Mouse (Mus musculus): ENCODE measurements around the gene Col9a2. TPM values are rescaled to one million over a fixed set of nuclear protein-coding genes. Genes with fewer than 3 reads are reported as not detected.
A peak's percentile ranks its signal among the peaks of the same experiment; 100 is the strongest.

Col9a2 gene
- polyA plus RNA-seq, 1 experiment from 2014 or later: 6.0 TPM

DNA sequence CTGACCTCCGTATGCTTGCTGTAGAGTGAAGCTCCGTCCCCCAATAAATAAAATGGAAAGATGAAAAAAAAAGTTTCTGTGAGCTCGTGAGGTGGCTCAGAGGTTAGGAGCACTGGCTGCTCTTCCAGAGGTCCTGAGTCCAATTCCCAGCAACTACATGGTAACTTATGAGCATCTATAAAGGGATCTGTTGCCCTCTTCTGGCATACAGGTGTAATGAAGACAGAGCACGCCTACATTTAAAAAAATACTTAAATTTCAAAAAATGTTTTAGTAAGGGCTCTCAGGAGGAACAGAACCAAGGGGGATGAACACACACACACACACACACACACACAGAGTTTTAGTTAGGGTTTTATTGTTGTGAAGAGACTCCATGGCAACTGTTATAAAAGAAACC, 7.7 kb upstream of the Col9a2 start:
- Histone ChIP-seq H3K4me3 (ENCODE audit: low read length) (no peak overlapping the region), H3K27me3 (ENCODE audit: control insufficient read depth, insufficient read depth, low read length) (no peaks in the 10 kb centered on the region), H3K4me2 (ENCODE audit: low read depth, low read length) (no peak overlapping the region), H3K36me3 (ENCODE audit: control insufficient read depth, insufficient read depth) (no peaks in the 10 kb centered on the region), H3K4me1 (ENCODE audit: control insufficient read depth, insufficient read depth, low read length) (no peaks in the 10 kb centered on the region), H3K9me3 (replicated peaks; ENCODE audit: control insufficient read depth, low read length) (no peaks in the 10 kb centered on the region), H3K27ac (ENCODE audit: low read length) (no peak overlapping the region), H3K9ac (ENCODE audit: low read length) (no peak overlapping the region)
- ATAC-seq (replicated peaks; ENCODE audit: extremely low read depth, insufficient read depth, low FRiP score): no peak
- WGBS: 54% methylated on average over 4 of the region's 4 CpGs

DNA sequence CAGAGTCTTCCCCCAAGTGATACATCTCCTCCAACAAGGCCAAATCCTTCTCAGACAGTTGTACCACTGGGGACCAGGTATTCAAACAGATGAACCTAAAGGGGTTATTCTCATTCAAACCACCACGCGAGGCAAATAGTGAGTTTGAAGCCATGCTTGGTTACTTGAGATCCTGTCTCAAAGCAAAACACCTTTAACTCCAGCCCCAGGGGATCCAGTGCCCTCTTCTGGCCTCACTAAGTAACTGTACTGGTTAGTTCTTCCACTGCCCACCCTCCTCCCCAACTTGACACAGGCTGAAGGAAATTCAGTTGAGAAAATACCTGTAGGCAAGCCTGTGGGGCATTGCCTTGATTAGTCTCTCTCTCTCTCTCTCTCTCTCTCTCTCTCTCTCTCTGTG, 6.2 kb upstream of the Col9a2 start:
- no peak for ATAC-seq (replicated peaks; ENCODE audit: extremely low read depth, insufficient read depth, low FRiP score)
- H3K9ac ChIP-seq (ENCODE audit: low read length): no peak overlapping the region
- no peaks in the 10 kb centered on the region for H3K4me1 ChIP-seq (ENCODE audit: control insufficient read depth, insufficient read depth, low read length)
- no peak overlapping the region for H3K27ac ChIP-seq (ENCODE audit: low read length)
- 78% methylated on average over 2 of the region's 2 CpGs for WGBS
- H3K9me3 ChIP-seq (replicated peaks; ENCODE audit: control insufficient read depth, low read length): no peaks in the 10 kb centered on the region
- H3K36me3 ChIP-seq (ENCODE audit: control insufficient read depth, insufficient read depth): no peaks in the 10 kb centered on the region
- no peak overlapping the region for H3K4me3 ChIP-seq (ENCODE audit: low read length)
- no peak overlapping the region for H3K4me2 ChIP-seq (ENCODE audit: low read depth, low read length)
- H3K27me3 ChIP-seq (ENCODE audit: control insufficient read depth, insufficient read depth, low read length): peaks cover under 1% of the 10 kb centered on the region; the same call in 1 of the 2 replicates

DNA sequence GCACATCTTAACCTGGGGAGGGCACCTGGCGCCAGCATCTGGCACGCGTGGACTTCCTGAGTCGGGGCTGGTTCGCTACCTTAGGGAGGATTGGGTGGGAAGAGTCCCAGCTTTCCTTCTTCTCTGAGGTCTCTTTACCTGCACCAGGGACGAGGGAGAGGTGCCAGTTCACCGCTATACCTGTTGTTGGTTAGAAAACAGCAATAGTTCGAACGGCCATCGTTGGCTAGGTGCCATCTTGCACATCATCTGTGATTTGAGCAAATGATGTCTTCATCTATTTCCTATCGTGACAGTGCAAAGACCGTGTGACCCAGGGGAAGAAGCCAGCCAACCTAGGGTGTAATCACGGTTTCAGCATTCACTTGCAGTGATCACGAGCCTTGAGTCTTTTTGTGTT, 1.1 kb downstream of the Col9a2 start:
- H3K9ac ChIP-seq (ENCODE audit: low read length): no peak overlapping the region; the same call in 1 of the 2 replicates
- no peaks in the 10 kb centered on the region for H3K9me3 ChIP-seq (replicated peaks; ENCODE audit: control insufficient read depth, low read length)
- ATAC-seq (replicated peaks; ENCODE audit: extremely low read depth, insufficient read depth, low FRiP score): no peak
- H3K4me3 ChIP-seq (ENCODE audit: low read length): peak overlapping the region; percentile 55
- H3K36me3 ChIP-seq (ENCODE audit: control insufficient read depth, insufficient read depth): no peaks in the 10 kb centered on the region
- 61% methylated on average over 14 of the region's 14 CpGs for WGBS
- peaks cover 11% of the 10 kb centered on the region for H3K4me1 ChIP-seq (ENCODE audit: control insufficient read depth, insufficient read depth, low read length)
- no peak overlapping the region; the same call in 1 of the 2 replicates for H3K27ac ChIP-seq (ENCODE audit: low read length)
- peak overlapping the region; percentile 87 for H3K4me2 ChIP-seq (ENCODE audit: low read depth, low read length)
- peaks cover 22% of the 10 kb centered on the region for H3K27me3 ChIP-seq (ENCODE audit: control insufficient read depth, insufficient read depth, low read length)

DNA sequence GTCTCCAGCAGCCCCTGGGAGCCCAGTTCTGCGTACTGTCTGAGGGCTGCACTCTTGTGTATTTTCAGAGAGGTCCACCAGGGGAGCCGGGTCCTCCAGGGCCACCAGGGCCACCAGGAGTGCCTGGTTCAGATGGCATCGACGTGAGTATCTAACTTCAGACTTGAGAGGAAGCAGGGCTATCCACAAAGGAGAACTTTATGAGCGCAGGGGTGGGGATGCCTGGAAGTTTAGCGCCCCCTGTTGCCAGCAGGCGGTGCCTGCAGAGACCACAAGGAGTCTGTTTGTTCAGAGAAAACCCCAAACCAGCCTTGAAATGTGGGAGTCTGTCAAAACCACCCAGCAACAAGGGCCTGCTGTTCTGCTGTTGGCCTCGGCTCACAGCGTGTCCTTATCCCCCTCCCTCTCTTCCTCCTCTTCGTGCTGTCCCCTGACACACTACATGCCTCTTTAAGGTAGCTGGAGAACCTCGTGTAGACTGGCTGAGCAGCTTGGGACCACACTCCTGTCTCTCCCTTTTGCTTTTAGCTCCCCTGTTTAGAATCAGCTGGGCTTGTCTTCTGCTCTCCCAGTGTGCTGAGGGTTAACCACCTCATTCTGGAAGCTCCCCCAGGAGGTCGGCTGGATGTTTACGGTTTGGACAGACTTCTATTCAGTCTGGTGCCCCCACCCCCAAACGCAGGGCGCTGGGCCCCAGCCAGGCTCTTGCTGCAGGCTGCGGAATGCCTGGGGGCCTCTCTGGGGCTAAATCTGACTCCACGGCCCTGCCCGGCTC, 1.9 kb downstream of the Col9a2 start:
- Histone ChIP-seq H3K4me2 (ENCODE audit: low read depth, low read length) (peak overlapping the region; percentile 42), H3K9ac (ENCODE audit: low read length) (peak overlapping the region; percentile 44), H3K27ac (ENCODE audit: low read length) (peak overlapping the region; percentile 65), H3K9me3 (replicated peaks; ENCODE audit: control insufficient read depth, low read length) (no peaks in the 10 kb centered on the region), H3K4me3 (ENCODE audit: low read length) (peak overlapping the region; percentile 15; the same call in 1 of the 2 replicates), H3K4me1 (ENCODE audit: control insufficient read depth, insufficient read depth, low read length) (peaks cover 11% of the 10 kb centered on the region), H3K27me3 (ENCODE audit: control insufficient read depth, insufficient read depth, low read length) (peaks cover 22% of the 10 kb centered on the region), H3K36me3 (ENCODE audit: control insufficient read depth, insufficient read depth) (no peaks in the 10 kb centered on the region)
- ATAC-seq (replicated peaks; ENCODE audit: extremely low read depth, insufficient read depth, low FRiP score): peak; percentile 72
- 11% methylated on average over 18 of the region's 18 CpGs for WGBS

- Histone ChIP-seq H3K9me3 (replicated peaks; ENCODE audit: control insufficient read depth, low read length) (no peaks in the 10 kb centered on the region), H3K36me3 (ENCODE audit: control insufficient read depth, insufficient read depth) (no peaks in the 10 kb centered on the region), H3K4me1 (ENCODE audit: control insufficient read depth, insufficient read depth, low read length) (peaks cover 11% of the 10 kb centered on the region), H3K4me3 (ENCODE audit: low read length) (no peak overlapping the region), H3K4me2 (ENCODE audit: low read depth, low read length) (no peak overlapping the region), H3K9ac (ENCODE audit: low read length) (no peak overlapping the region), H3K27ac (ENCODE audit: low read length) (no peak overlapping the region), H3K27me3 (ENCODE audit: control insufficient read depth, insufficient read depth, low read length) (peaks cover 22% of the 10 kb centered on the region)
- WGBS: 64% methylated on average over 5 of the region's 5 CpGs
- no peak for ATAC-seq (replicated peaks; ENCODE audit: extremely low read depth, insufficient read depth, low FRiP score)
Observed at GRCm38 (mm10) chr4:121042472-121042871, 3.3 kb downstream of the Col9a2 start.

- Histone ChIP-seq H3K36me3 (ENCODE audit: control insufficient read depth, insufficient read depth) (no peaks in the 10 kb centered on the region), H3K9me3 (replicated peaks; ENCODE audit: control insufficient read depth, low read length) (no peaks in the 10 kb centered on the region), H3K9ac (ENCODE audit: low read length) (no peak overlapping the region), H3K4me3 (ENCODE audit: low read length) (no peak overlapping the region), H3K27ac (ENCODE audit: low read length) (no peak overlapping the region), H3K4me2 (ENCODE audit: low read depth, low read length) (no peak overlapping the region), H3K27me3 (ENCODE audit: control insufficient read depth, insufficient read depth, low read length) (peaks cover 22% of the 10 kb centered on the region), H3K4me1 (ENCODE audit: control insufficient read depth, insufficient read depth, low read length) (peaks cover 11% of the 10 kb centered on the region)
- WGBS: 79% methylated on average over 3 of the region's 3 CpGs
- ATAC-seq (replicated peaks; ENCODE audit: extremely low read depth, insufficient read depth, low FRiP score): no peak
Observed at GRCm38 (mm10) chr4:121042946-121043345, 3.8 kb downstream of the Col9a2 start.

- Histone ChIP-seq H3K36me3 (ENCODE audit: control insufficient read depth, insufficient read depth) (no peaks in the 10 kb centered on the region), H3K4me1 (ENCODE audit: control insufficient read depth, insufficient read depth, low read length) (peaks cover 9% of the 10 kb centered on the region), H3K27ac (ENCODE audit: low read length) (no peak overlapping the region), H3K9ac (ENCODE audit: low read length) (no peak overlapping the region), H3K4me2 (ENCODE audit: low read depth, low read length) (no peak overlapping the region; the same call in 1 of the 2 replicates), H3K9me3 (replicated peaks; ENCODE audit: control insufficient read depth, low read length) (no peaks in the 10 kb centered on the region), H3K4me3 (ENCODE audit: low read length) (no peak overlapping the region), H3K27me3 (ENCODE audit: control insufficient read depth, insufficient read depth, low read length) (0 out of 2 replicates have a peak, but pooled peaks cover 4% of the 10 kb centered on the region)
- no peak for ATAC-seq (replicated peaks; ENCODE audit: extremely low read depth, insufficient read depth, low FRiP score)
- WGBS: 43% methylated on average over 4 of the region's 4 CpGs
Observed at GRCm38 (mm10) chr4:121051863-121052262, 12.7 kb downstream of the Col9a2 start.

- H3K4me1 ChIP-seq (ENCODE audit: control insufficient read depth, insufficient read depth, low read length): peaks cover 9% of the 10 kb centered on the region
- no peak overlapping the region for H3K9ac ChIP-seq (ENCODE audit: low read length)
- H3K27me3 ChIP-seq (ENCODE audit: control insufficient read depth, insufficient read depth, low read length): 0 out of 2 replicates have a peak, but pooled peaks cover 4% of the 10 kb centered on the region
- H3K27ac ChIP-seq (ENCODE audit: low read length): no peak overlapping the region
- H3K36me3 ChIP-seq (ENCODE audit: control insufficient read depth, insufficient read depth): no peaks in the 10 kb centered on the region
- ATAC-seq (replicated peaks; ENCODE audit: extremely low read depth, insufficient read depth, low FRiP score): no peak
- H3K9me3 ChIP-seq (replicated peaks; ENCODE audit: control insufficient read depth, low read length): no peaks in the 10 kb centered on the region
- 15% methylated on average over 35 of the region's 35 CpGs for WGBS
- H3K4me2 ChIP-seq (ENCODE audit: low read depth, low read length): peak overlapping the region; percentile 43
- H3K4me3 ChIP-seq (ENCODE audit: low read length): no peak overlapping the region
Observed at GRCm38 (mm10) chr4:121052454-121053323, 13.5 kb downstream of the Col9a2 start.

GRCm38 (mm10) chr4:121056342-121056741, 17.2 kb downstream of the Col9a2 start:
- Histone ChIP-seq H3K9me3 (replicated peaks; ENCODE audit: control insufficient read depth, low read length) (no peaks in the 10 kb centered on the region), H3K9ac (ENCODE audit: low read length) (no peak overlapping the region), H3K4me3 (ENCODE audit: low read length) (no peak overlapping the region), H3K27ac (ENCODE audit: low read length) (no peak overlapping the region), H3K27me3 (ENCODE audit: control insufficient read depth, insufficient read depth, low read length) (0 out of 2 replicates have a peak, but pooled peaks cover 4% of the 10 kb centered on the region), H3K4me2 (ENCODE audit: low read depth, low read length) (no peak overlapping the region), H3K36me3 (ENCODE audit: control insufficient read depth, insufficient read depth) (peaks cover 9% of the 10 kb centered on the region; the same call in 1 of the 2 replicates), H3K4me1 (ENCODE audit: control insufficient read depth, insufficient read depth, low read length) (peaks cover 9% of the 10 kb centered on the region)
- WGBS: 48% methylated on average over 3 of the region's 3 CpGs
- no peak for ATAC-seq (replicated peaks; ENCODE audit: extremely low read depth, insufficient read depth, low FRiP score)

All from heart, embryonic 16.5 days (tissue).